Mouse (Mus musculus) ES-Bruce4 (cell line): ENCODE data around the gene Cyfip1. TPM values are rescaled to one million over a fixed set of nuclear protein-coding genes. Genes with fewer than 3 reads are reported as not detected.
A peak's percentile ranks its signal among the peaks of the same experiment; 100 is the strongest.

Experiments used
- H3K27ac ChIP-seq: 2 replicates; pipeline ENCODE4 v1.5.1; 2012; ENCODE audit warnings: low read length, inconsistent platforms; ENCODE audit not compliant: insufficient read depth
- H3K27me3 ChIP-seq: 2 replicates; pipeline ENCODE4 v1.6.1; 2012; ENCODE audit warnings: mild to moderate bottlenecking, low read length, inconsistent platforms; ENCODE audit not compliant: control insufficient read depth, poor library complexity, insufficient read depth, severe bottlenecking
- H3K36me3 ChIP-seq: 2 replicates; pipeline ENCODE4 v1.6.1; 2012; ENCODE audit warnings: inconsistent platforms, mild to moderate bottlenecking, low read length, moderate library complexity; ENCODE audit not compliant: control insufficient read depth, poor library complexity, insufficient read depth, severe bottlenecking
- H3K4me1 ChIP-seq: one replicate; pipeline ENCODE4 v1.8.1; 2011; ENCODE audit warnings: low read length; ENCODE audit not compliant: control insufficient read depth, insufficient read depth
- H3K4me3 ChIP-seq: 2 replicates; pipeline ENCODE4 v1.5.1; 2011; ENCODE audit warnings: low read depth, mild to moderate bottlenecking, low read length
- H3K9ac ChIP-seq: 2 replicates; pipeline ENCODE4 v1.6.1; 2012; ENCODE audit warnings: low read depth, mild to moderate bottlenecking, inconsistent platforms; ENCODE audit not compliant: poor library complexity, severe bottlenecking
- H3K9me3 ChIP-seq: replicated peaks from 2 replicates; pipeline ENCODE4 v1.6.1; 2012; ENCODE audit warnings: mild to moderate bottlenecking, low read length, inconsistent platforms; ENCODE audit not compliant: control insufficient read depth, poor library complexity, insufficient read depth, severe bottlenecking
- CTCF ChIP-seq: IDR thresholded peaks from one replicate; pipeline ENCODE4 v1.8.1; 2011; ENCODE audit warnings: low read depth, low read length
- EP300 ChIP-seq: IDR thresholded peaks from 2 replicates; pipeline ENCODE4 v1.6.1; 2011; ENCODE audit warnings: low read depth, low read length; ENCODE audit not compliant: insufficient read depth
- POLR2A ChIP-seq: IDR thresholded peaks from one replicate; pipeline ENCODE4 v1.8.1; 2011; ENCODE audit warnings: low read length; ENCODE audit not compliant: insufficient read depth
- polyA plus RNA-seq: library from polyadenylated mRNA; stranded (reverse); fragments of >200 nt; gene quantifications from 2 replicates; pipeline ENCODE4 v1.2.4, GENCODE M21; 2011; ENCODE audit warnings: low read depth; ENCODE audit not compliant: missing spikeins, insufficient read depth, insufficient read length

Cyfip1 gene
- polyA plus RNA-seq, 1 experiment, result 97.9 TPM

DNA sequence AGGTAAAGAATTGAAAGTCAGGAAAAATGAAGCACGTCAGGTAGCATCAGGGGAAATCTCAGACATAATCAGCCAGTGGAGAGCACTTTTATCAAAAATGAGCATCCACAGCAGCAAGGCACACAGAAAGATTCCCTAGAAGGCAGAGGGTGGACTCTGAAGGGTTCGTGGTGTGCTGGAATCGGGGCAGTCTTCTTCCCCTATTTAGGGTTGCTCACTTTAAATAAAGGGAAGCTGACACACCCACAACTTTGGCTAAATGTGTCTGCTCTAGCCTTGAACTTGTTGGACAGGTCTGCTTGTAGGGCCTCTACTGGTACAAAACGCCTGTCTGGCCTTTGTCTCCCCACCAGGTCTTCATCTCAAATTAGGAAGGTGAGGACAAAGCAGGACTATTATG is 47.1 kb downstream of the Cyfip1 start:
- Histone ChIP-seq H3K27me3 (no peaks in the 10 kb centered on the region), H3K4me3 (no peak overlapping the region), H3K36me3 (peaks cover 6% of the 10 kb centered on the region), H3K4me1 (no peaks in the 10 kb centered on the region), H3K27ac (no peak overlapping the region), H3K9ac (no peak overlapping the region), H3K9me3 (no peaks in the 10 kb centered on the region)
- no peak for TF ChIP-seq POLR2A
- TF ChIP-seq CTCF, result no peak
- TF ChIP-seq EP300, result no peak

DNA sequence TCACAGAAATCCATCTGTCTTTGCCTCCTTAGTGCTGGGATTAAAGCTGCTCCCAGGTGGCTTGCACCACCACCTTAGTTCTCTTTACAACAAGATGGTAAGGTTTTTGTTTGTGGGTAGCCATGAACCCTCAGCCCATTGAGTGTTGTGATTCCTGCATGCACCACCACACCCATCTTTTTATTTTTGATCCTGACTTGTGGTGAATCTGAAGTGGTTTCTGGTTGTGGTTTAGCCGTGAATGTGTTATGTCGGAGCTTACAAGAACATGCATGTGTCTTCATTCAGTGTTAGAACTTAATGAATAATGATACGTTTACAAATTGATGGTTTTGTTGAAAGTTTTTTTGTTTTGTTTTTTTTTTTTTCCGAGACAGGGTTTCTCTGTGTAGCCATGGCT is 48.5 kb downstream of the Cyfip1 start:
- Histone ChIP-seq H3K36me3 (peaks cover 6% of the 10 kb centered on the region), H3K4me3 (no peak overlapping the region)
- no peak for TF ChIP-seq POLR2A

DNA sequence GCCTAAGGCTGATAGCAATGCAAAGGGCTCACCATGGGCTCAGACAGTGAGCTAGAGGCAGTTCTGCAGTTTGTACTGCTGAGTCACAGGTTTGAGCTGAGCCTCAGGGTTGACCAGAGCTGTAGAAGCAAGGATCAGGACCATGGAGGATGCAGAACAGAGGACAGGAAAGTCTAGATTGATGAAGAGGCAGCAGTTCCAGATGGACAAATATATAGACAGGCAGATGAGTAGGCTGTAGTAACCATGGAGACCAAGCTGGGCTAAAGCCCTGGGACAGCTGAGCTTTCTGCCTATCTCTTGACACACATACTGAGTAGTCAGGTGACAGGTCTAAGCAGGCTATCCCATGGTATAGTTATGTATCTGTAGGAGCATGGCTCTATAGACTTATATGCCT is 49.2 kb downstream of the Cyfip1 start:
- H3K27me3 ChIP-seq, result no peaks in the 10 kb centered on the region
- TF ChIP-seq POLR2A, result no peak
- no peak for TF ChIP-seq CTCF
- TF ChIP-seq EP300, result no peak
- no peak overlapping the region for H3K27ac ChIP-seq
- H3K4me3 ChIP-seq, result no peak overlapping the region
- H3K9me3 ChIP-seq, result no peaks in the 10 kb centered on the region
- H3K36me3 ChIP-seq, result peaks cover 6% of the 10 kb centered on the region
- H3K9ac ChIP-seq, result no peak overlapping the region
- no peaks in the 10 kb centered on the region for H3K4me1 ChIP-seq

More for the DNA sequence above, 48.5 kb downstream of the Cyfip1 start:
- H3K9ac ChIP-seq, result no peak overlapping the region
- H3K27ac ChIP-seq, result no peak overlapping the region
- no peaks in the 10 kb centered on the region for H3K4me1 ChIP-seq
- H3K9me3 ChIP-seq, result no peaks in the 10 kb centered on the region
- no peaks in the 10 kb centered on the region for H3K27me3 ChIP-seq

DNA sequence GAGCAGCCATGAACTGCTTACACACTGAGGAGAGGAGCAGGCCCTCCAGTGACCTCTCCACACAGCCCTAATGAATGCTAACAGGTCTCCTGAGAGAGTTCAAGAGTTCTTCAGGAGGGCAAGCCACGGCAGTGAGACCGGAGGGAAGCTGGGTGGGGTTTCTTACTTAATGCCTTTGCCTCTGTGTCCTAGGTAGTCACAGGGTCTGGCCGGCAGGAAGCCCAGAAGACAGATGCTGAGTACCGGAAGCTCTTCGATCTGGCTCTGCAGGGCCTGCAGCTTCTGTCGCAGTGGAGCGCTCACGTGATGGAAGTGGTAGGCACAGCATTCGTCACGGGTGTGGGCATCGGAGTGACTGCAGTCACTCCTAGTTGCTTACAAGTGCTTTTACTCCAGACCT is 50.3 kb downstream of the Cyfip1 start:
- no peak for TF ChIP-seq CTCF
- no peak for TF ChIP-seq EP300
- no peak for TF ChIP-seq POLR2A
- Histone ChIP-seq H3K9ac (no peak overlapping the region), H3K27ac (peak overlapping the region; percentile 67), H3K4me3 (no peak overlapping the region), H3K36me3 (peaks cover 8% of the 10 kb centered on the region), H3K9me3 (no peaks in the 10 kb centered on the region), H3K4me1 (no peaks in the 10 kb centered on the region), H3K27me3 (no peaks in the 10 kb centered on the region)

DNA sequence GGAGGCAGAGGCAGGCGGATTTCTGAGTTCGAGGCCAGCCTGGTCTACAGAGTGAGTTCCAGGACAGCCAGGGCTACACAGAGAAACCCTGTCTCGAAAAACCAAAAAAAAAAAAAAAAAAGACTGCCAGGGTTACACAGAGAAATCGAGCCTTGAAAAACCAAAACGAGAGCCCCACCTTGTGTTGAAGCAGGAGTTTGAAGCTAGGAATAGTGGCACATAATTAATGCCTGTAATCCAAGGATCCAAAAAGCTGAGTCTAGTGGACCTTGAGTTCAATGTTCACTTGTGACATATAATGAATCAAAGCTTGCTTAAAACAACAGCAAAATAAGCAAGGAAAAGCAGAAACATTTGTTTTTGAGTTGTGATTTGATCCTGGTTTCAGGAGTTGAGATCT is 62.2 kb downstream of the Cyfip1 start:
- no peaks in the 10 kb centered on the region for H3K4me1 ChIP-seq
- H3K27ac ChIP-seq, result no peak overlapping the region
- no peak overlapping the region for H3K4me3 ChIP-seq
- H3K9ac ChIP-seq, result no peak overlapping the region
- no peaks in the 10 kb centered on the region for H3K27me3 ChIP-seq
- TF ChIP-seq CTCF (no peak), POLR2A (no peak), EP300 (no peak)
- H3K36me3 ChIP-seq, result peaks cover 20% of the 10 kb centered on the region
- no peaks in the 10 kb centered on the region for H3K9me3 ChIP-seq

DNA sequence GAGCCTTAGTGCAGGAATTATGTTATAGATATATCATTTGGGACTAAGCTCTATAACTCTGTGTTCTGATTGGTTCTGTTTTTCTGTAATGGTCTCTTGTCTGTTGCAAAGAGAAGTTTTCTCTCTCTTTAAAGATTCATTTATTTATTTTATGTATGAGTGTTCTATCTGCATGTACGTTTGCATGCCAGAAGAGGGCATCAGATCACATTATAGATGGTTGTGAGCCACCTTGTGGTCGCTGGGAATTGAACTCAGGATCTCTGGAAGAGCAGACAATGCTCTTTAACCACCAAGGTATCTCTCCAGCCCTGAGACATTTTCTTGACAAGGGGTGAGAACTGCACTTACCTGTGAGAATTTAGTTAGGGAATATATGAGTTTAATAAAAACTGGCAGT is 63.9 kb downstream of the Cyfip1 start:
- no peak overlapping the region for H3K4me3 ChIP-seq
- H3K4me1 ChIP-seq, result no peaks in the 10 kb centered on the region
- no peak overlapping the region for H3K9ac ChIP-seq
- no peak overlapping the region for H3K27ac ChIP-seq
- H3K36me3 ChIP-seq, result peaks cover 18% of the 10 kb centered on the region
- H3K9me3 ChIP-seq, result no peaks in the 10 kb centered on the region
- TF ChIP-seq CTCF (no peak), EP300 (no peak), POLR2A (no peak)
- no peaks in the 10 kb centered on the region for H3K27me3 ChIP-seq
